Mouse (Mus musculus): ENCODE data around the gene Lrrc8c.

- no peak for TF ChIP-seq CTCF (IDR thresholded peaks at IDR 0.05)
- TF ChIP-seq EP300 (IDR thresholded peaks at IDR 0.05): no peak
Observed at GRCm38 (mm10) chr5:105558517-105558916, 39.3 kb downstream of the Lrrc8c start.
